Mouse (Mus musculus) heart, embryonic 14.5 days (tissue): Measurements from ENCODE around the gene Ass1. TPM values are rescaled to one million over a fixed set of nuclear protein-coding genes. Genes with fewer than 3 reads are reported as not detected.

ENCODE experiments used
- ATAC-seq: fragments of 200-750 bp; cut with Nextera tagmentation; 2 replicates; pipeline ENCODE4 v1.8.0; 2017; ENCODE audit warnings: low read depth, moderate TSS enrichment; ENCODE audit not compliant: insufficient number of reproducible peaks, insufficient read depth, low FRiP score
- H3K27ac ChIP-seq, 2 experiments: fragments of 200-500 bp in 1 of 2; fragments of 300-500 bp in 1 of 2; sonication (generic) in 1 of 2; replicated peaks in 1 of 2; 2 replicates each; pipeline ENCODE4 v1.5.1; 2012 to 2014; ENCODE audit warnings: low read depth in 2 of 2, low read length in 2 of 2, control low read depth in 1 of 2, mild to moderate bottlenecking in 1 of 2, mixed read lengths in 1 of 2; ENCODE audit not compliant: control insufficient read depth in 1 of 2, insufficient read depth in 1 of 2
- H3K27me3 ChIP-seq: fragments of 300-500 bp; sonication (generic); 2 replicates; pipeline ENCODE4 v1.6.1; 2014; ENCODE audit warnings: mild to moderate bottlenecking, low read length, control low read depth; ENCODE audit not compliant: control insufficient read depth, insufficient read depth
- H3K36me3 ChIP-seq: fragments of 300-500 bp; sonication (generic); 2 replicates; pipeline ENCODE4 v1.6.1; 2014; ENCODE audit warnings: mild to moderate bottlenecking, control low read depth, low read length, mixed read lengths; ENCODE audit not compliant: control insufficient read depth, insufficient read depth
- H3K4me1 ChIP-seq, 2 experiments: fragments of 200-500 bp in 1 of 2; fragments of 300-500 bp in 1 of 2; sonication (generic) in 1 of 2; 2 replicates each; pipeline ENCODE4 v1.6.1; 2012 to 2014; ENCODE audit warnings: low read length in 2 of 2, control low read depth in 1 of 2, mixed read lengths in 1 of 2; ENCODE audit not compliant: control insufficient read depth in 2 of 2, insufficient read depth in 2 of 2
- H3K4me2 ChIP-seq: fragments of 300-500 bp; sonication (generic); 2 replicates; pipeline ENCODE4 v1.6.1; 2014; ENCODE audit warnings: mild to moderate bottlenecking, low read length
- H3K4me3 ChIP-seq, 2 experiments: fragments of 200-500 bp in 1 of 2; fragments of 300-500 bp in 1 of 2; sonication (generic) in 1 of 2; 2 replicates each; pipeline ENCODE4 v1.5.1; 2012 to 2014; ENCODE audit warnings: low read length in 2 of 2, mild to moderate bottlenecking in 2 of 2, control low read depth in 1 of 2, low read depth in 1 of 2, moderate library complexity in 1 of 2; ENCODE audit not compliant: control insufficient read depth in 1 of 2, insufficient read depth in 1 of 2
- H3K9ac ChIP-seq: fragments of 300-500 bp; sonication (generic); 2 replicates; pipeline ENCODE4 v1.6.1; 2014; ENCODE audit warnings: mild to moderate bottlenecking, low read length
- H3K9me3 ChIP-seq: fragments of 300-500 bp; sonication (generic); 2 replicates; pipeline ENCODE4 v1.6.1; 2016; ENCODE audit warnings: low read length, control low read depth; ENCODE audit not compliant: control insufficient read depth
- whole genome bisulfite sequencing: fragments of 180-500 bp; shearing (Covaris S2); extraction: QIAGEN DNeasy Blood & Tissue Kit; methylation state at CpG from one replicate; pipeline ENCODE4 v1.1.7; 2014; 5-methylcytosine and 5-hydroxymethylcytosine counted together
- polyA plus RNA-seq: library from polyadenylated mRNA; unstranded; fragments of >200 nt; fragmentation: Nextera tagmentation; extraction: Ambion mirVana; gene quantifications from 2 replicates; pipeline ENCODE4 v1.2.1, GENCODE M21; 2014

Ass1 gene
- polyA plus RNA-seq, 1 experiment from 2014 or later, result 10.0 TPM

DNA sequence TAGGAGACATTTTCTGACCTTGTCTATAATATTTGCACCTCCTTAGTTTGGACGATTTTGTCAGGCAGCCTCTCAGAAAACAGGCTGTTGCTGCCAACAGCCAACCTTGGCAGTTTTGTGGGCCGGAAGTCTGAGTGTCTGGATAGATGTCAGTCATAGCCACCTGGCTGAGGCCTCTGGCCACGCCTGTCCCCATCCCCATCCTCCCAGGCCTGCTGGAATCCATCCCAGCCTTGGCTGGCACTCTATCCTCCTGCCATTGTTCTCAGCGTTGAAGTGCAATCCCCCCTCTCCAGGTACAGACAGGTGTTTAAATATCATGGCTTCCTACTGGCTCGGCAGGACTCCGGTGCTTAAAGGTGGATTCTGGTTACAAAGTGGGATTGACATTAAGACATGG is 41.3 kb downstream of the Ass1 start:
- H3K27ac ChIP-seq, result no peak overlapping the region
- ATAC-seq, result no peak
- no peak overlapping the region for H3K4me2 ChIP-seq
- WGBS, result 77% methylated on average over 6 of the region's 6 CpGs
- no peak overlapping the region for H3K4me3 ChIP-seq
- peaks cover 8% of the 10 kb centered on the region for H3K9me3 ChIP-seq
- H3K36me3 ChIP-seq, result no peaks in the 10 kb centered on the region
- H3K4me1 ChIP-seq, result no peaks in the 10 kb centered on the region
- H3K9ac ChIP-seq, result no peak overlapping the region
- H3K27me3 ChIP-seq, result no peaks in the 10 kb centered on the region

DNA sequence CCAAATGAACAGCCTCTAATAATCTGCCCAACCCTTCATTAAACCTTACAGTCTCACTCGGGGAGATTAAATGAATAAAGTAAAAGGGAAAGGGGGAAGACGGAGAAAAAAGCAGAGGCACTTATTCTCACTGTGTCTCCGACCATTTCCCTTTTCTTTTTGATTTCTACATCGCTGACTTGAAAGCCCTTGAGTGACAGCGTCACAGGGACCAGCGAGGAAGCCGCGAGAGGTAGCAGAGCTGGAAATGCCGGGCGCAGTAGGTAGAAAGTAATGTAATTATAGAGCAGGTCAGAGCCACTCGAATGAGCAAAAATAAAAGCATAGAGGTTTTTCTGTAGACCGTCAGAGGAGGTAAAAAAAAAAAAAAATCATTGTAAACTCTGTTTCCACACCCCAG is 46.5 kb downstream of the Ass1 start:
- Histone ChIP-seq H3K27ac (no peak overlapping the region), H3K4me1 (no peaks in the 10 kb centered on the region), H3K4me2 (no peak overlapping the region), H3K4me3 (no peak overlapping the region), H3K36me3 (no peaks in the 10 kb centered on the region), H3K9ac (no peak overlapping the region), H3K9me3 (peaks cover 8% of the 10 kb centered on the region), H3K27me3 (no peaks in the 10 kb centered on the region)
- WGBS, result 80% methylated on average over 12 of the region's 12 CpGs
- ATAC-seq, result no peak

DNA sequence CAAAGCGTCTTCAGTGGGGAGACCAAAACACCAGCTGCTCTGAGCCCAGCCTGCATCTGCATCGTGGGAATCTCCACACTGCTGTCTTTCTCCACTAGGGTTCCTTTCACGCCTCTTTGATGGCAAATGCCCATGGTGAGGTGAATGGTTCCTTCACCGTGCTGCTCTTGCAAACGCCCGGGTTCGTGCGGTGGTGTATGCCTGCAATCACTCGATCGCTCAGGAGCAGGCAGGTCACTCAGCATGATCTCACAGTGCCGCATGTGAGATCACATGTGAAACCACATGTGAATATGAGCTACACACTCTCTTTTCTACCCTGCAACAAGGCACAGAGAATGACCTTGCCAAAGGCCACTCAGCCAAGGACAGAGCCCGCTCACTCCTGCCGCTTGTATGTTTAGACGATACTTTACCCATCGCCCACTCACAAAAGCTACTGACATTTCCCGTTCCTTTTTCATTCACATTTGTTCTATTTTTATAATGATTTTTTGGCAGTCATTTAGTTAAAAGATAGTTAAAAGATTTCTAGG is 51.9 kb downstream of the Ass1 start:
- 72% methylated on average over 16 of the region's 16 CpGs for WGBS
- no peak for ATAC-seq
- Histone ChIP-seq H3K4me3 (no peak overlapping the region), H3K36me3 (no peaks in the 10 kb centered on the region), H3K9me3 (no peaks in the 10 kb centered on the region), H3K4me1 (no peaks in the 10 kb centered on the region), H3K9ac (no peak overlapping the region), H3K4me2 (no peak overlapping the region), H3K27me3 (no peaks in the 10 kb centered on the region), H3K27ac (no peak overlapping the region)

DNA sequence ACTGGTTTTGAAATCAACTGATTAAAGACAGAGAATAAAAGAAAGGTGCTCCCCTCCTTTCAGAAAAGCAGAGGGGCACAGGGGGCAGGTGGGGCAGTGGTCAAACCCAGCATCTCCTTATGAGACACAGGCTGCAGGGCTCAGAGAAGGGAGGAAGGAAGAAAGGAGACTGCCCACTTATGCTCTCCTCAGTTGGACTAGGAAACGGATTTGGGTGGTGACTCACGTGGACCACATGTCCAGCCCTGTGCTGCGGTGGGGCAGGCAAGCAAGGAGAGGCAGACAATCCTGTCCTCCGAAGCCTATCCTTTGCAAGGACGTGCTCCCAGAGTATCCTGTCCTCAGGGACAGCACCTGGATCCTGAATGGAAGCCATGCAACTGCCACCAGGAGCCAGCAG is 54.6 kb downstream of the Ass1 start:
- no peak for ATAC-seq
- H3K36me3 ChIP-seq, result no peaks in the 10 kb centered on the region
- 50% methylated on average over 5 of the region's 5 CpGs for WGBS
- H3K9ac ChIP-seq, result no peak overlapping the region
- H3K9me3 ChIP-seq, result no peaks in the 10 kb centered on the region
- no peaks in the 10 kb centered on the region for H3K27me3 ChIP-seq
- no peak overlapping the region for H3K27ac ChIP-seq
- H3K4me1 ChIP-seq, result no peaks in the 10 kb centered on the region
- H3K4me3 ChIP-seq, result no peak overlapping the region
- H3K4me2 ChIP-seq, result no peak overlapping the region

DNA sequence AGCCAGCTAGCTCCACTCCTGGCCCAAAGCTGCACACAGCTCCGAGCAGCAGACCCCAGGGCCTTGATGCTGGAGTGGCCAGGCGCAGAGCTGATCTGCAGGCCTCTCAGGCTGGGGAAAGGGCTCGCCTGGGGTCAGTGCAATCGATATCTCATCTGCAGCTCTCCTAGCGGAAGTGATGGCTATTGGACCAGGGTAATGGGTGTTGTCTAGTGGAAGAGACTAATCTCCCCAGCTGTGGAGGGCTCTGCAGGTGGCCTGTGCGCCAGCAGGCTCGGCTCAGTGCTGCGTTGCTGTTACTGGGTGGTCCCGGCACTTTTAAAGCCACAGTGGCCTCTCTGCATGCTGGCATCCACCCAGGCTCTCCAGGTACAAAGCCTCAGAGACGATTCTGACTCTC is 55.8 kb downstream of the Ass1 start:
- ATAC-seq, result no peak
- WGBS, result 41% methylated on average over 10 of the region's 10 CpGs
- Histone ChIP-seq H3K27me3 (no peaks in the 10 kb centered on the region), H3K36me3 (no peaks in the 10 kb centered on the region), H3K9ac (no peak overlapping the region), H3K4me1 (no peaks in the 10 kb centered on the region), H3K9me3 (no peaks in the 10 kb centered on the region), H3K4me2 (no peak overlapping the region), H3K4me3 (no peak overlapping the region), H3K27ac (no peak overlapping the region)

DNA sequence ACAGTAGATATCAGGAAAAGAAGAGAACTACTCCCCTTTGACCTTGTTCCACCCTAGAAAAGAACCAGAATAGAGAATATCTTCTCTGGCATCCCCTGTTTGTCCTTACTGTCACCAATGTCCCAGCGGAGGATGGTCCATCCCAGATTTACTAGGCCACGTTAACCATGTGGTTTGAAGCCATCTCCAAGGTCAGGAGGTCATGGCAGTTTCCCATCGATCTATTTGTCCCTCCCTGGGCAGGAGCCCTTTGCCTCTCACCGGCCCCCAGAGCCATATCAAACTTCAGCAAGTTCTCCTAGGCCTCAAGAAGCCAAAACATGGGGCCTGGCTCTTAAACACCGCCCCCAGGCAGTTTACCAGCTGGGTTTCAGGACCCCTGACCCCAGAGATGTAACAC is 60.2 kb downstream of the Ass1 start:
- Histone ChIP-seq H3K27ac (no peak overlapping the region), H3K36me3 (no peaks in the 10 kb centered on the region), H3K9me3 (no peaks in the 10 kb centered on the region), H3K4me3 (no peak overlapping the region), H3K4me1 (no peaks in the 10 kb centered on the region), H3K4me2 (no peak overlapping the region), H3K27me3 (no peaks in the 10 kb centered on the region), H3K9ac (no peak overlapping the region)
- WGBS, result 74% methylated on average over 5 of the region's 5 CpGs
- ATAC-seq, result no peak

DNA sequence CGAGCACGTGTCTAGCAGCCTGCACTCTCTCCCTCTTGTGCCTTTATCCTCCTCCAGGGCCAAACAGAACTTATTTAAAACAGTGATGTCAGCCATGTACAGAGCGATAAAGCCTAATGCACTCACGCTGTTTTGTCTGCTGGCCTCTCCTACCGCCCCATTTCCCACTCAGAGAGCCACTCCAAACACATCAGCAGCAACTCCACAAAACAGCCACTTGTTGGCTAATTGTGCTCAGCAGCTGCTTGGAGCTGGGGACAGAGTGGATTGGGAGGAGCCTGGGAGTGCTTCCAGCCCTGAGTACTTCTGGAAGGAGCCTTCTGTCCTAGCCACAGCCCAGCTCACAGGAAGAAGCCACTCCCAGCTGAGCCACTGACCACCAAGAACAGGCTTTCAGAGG is 67.0 kb downstream of the Ass1 start:
- ATAC-seq, result peak; percentile 75; the same call in 1 of the 2 replicates
- no peaks in the 10 kb centered on the region for H3K27me3 ChIP-seq
- peaks cover 14 to 24% of the 10 kb centered on the region in 2 experiments for H3K4me1 ChIP-seq
- no peaks in the 10 kb centered on the region for H3K9me3 ChIP-seq
- H3K4me2 ChIP-seq, result 0 out of 2 replicates have a peak overlapping the region, but pooled peaks have one; percentile 18
- 27% methylated on average over 5 of the region's 5 CpGs for WGBS
- H3K9ac ChIP-seq, result no peak overlapping the region; the same call in 1 of the 2 replicates
- no peaks in the 10 kb centered on the region for H3K36me3 ChIP-seq
- peak overlapping the region; percentile 43 to 75 for H3K27ac ChIP-seq
- no peak overlapping the region for H3K4me3 ChIP-seq

DNA sequence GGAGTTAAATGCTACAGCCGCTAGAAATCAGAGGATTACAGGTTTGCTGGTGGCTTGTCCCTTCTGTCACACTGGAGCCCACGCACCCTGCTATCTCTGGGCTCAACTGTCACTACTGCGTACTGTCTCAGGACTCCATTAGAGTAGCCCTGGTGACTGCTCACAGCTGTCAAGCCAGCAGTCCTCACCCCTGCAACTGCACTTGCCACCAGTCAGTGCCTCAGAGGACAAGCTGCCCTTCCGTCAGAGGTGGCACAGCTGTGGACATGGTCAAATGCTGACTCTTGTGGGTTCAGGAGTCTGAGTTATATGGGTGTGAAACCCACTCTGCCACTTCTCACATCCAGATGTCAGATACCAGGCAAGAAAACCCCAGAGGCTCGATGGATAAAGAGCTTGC is 68.7 kb downstream of the Ass1 start:
- no peaks in the 10 kb centered on the region; the same call in 1 of the 2 replicates for H3K27me3 ChIP-seq
- WGBS, result 38% methylated on average over 5 of the region's 5 CpGs
- H3K4me2 ChIP-seq, result no peak overlapping the region
- H3K4me1 ChIP-seq, result peaks cover 14 to 24% of the 10 kb centered on the region in 2 experiments
- H3K4me3 ChIP-seq, result no peak overlapping the region
- no peak overlapping the region for H3K27ac ChIP-seq
- H3K36me3 ChIP-seq, result no peaks in the 10 kb centered on the region
- ATAC-seq, result no peak
- H3K9me3 ChIP-seq, result no peaks in the 10 kb centered on the region
- H3K9ac ChIP-seq, result no peak overlapping the region
